Mouse (Mus musculus) layer of hippocampus, postnatal 14 days (tissue): ENCODE data around the gene St5. TPM values are rescaled to one million over a fixed set of nuclear protein-coding genes. Genes with fewer than 3 reads are reported as not detected.

Experiments used
- DNase-seq, 2 experiments: peaks; one replicate each; pipeline ENCODE4 v3.0.0; 2021 to 2022; ENCODE audit warnings: low spot score in 2 of 2, mixed read lengths in 1 of 2
- total RNA-seq, 2 experiments: library from RNA; stranded (reverse); gene quantifications; 2 replicates each; pipeline ENCODE4 v1.2.3; 2021

The St5 gene
- total RNA-seq, 2 experiments from 2014 or later = 30.2 to 35.7 TPM

DNA sequence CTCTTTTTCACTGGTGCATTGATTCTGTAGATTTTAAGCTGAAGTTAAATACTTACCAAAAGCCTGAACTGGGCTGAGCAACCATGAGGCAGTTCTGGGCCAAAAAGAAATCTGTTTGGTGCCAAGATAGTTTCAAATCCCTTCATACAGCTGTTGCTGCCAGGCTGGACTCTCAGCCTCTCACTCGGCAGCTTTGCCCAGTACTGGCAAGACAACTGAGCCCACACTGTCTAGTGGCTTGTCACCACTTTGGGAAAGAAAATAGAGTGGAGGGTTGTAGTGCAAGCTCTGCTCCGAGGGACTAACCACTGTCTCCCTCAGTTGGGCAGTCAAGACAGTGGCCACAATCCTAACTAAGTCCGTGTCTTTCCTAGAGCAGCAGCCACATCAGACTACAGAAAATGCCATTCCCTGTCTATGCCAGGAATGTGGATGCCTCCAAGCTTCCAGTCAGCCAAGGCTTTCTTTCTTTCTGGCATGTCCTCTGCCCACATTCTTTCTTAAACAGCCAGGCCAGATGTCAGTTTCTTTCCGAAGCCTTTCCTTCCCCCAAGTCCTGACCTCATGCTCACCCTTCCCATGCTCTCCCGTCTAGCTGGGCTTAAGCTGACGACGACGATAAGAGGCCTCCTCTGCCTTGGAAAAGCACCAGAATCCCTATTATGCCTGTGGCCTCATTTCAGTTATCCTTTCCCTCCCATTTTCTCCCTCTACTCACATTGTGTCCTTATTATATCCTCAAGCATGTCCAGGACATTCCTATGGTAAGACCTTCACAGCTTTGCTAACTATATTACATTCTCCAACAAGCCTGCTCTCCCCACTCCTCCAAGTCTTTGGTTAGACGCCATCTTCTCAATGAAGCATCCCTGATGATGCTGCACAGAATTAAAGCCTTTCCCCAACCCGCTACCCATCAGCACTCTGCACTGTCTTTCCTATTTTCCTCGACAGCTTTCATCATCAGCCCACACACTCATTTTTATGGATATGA, 126.8 kb downstream of the St5 start:
- peak in 1 of 2 experiments; percentile 61 for DNase-seq

DNA sequence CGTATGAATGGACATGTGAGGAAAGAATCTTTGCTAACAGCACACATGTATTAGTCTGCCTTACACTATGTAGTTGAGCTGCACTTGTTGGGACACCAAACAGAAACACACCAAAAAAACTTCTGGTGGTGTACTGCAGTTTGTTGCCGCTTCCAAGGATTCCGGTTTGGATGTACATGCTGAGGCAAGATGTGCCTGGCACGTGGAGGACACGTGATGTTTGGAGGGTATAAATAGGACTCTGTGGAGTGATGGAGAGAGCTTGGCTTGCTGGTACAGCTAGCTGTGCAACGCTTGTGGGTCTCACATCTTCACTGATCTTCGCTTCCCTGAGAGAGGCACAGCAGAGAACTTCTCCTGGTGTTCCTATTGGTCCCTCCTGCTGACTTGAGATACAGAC, 129.2 kb downstream of the St5 start:
- no peak for DNase-seq

DNA sequence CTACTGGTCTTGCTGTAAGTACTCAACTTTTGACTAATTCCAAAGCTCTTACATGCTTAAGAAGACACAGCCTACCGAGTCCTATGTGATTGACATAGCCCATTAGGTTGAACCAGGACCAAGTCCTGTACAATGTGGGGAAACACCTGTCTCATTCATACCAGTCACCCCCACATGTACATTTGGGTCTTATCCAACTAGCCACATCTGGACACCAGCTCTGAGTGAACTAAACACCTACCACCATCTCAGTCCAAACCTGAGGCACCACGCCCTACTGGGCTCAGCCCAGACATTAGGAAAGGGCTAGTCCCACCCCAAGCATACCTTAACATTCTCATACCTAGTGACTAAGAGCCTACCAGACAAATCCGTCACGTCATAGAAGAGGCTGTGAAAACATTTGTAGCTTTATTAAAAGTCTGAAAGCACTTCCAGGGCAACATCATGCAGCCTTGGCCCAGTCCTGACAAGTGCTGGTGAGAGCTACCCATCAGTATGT, 135.0 kb downstream of the St5 start:
- no peak for DNase-seq

DNA sequence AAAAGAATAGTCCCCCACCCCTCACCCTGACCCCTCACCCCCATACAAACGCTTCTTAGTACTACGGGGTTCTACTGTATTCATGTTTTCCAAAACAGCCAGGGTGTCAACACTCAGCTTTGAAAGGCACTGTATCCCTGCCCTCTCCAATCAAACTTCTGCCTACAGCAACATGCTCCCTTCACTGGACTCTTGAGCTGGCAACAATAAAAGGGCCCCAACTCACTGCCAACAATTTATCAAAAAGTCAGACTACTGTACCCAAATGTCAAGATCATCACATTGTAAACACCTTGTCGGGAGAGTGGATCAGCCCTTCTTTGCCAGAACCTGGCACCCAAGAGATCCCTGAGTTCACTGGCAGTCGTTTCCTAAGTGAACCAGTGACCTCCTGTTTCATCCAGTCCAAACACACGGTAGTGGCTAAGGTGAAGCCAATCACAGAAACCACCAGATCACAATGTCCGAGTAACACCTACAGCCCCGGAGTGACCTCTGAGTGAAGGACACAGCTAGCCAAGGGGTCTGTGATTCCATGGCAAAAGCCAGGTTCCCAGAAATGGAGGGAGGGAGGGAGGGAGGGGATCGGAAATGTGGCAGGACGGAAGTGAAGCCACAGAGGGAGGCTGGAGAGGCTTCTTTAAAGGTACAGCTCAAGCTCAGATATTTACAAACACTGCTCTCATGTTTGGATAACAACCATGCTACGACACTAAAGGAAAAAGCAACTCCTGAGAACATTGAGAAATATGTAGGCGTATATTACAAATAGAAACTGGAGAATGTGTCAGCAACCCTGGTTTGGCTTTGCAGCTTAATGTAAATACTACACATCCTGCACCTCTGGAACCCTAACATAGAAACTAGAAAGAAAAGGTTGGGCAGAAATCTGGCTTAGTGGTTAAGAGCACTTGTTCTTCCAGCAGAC, 136.3 kb downstream of the St5 start:
- DNase-seq = no peak

DNA sequence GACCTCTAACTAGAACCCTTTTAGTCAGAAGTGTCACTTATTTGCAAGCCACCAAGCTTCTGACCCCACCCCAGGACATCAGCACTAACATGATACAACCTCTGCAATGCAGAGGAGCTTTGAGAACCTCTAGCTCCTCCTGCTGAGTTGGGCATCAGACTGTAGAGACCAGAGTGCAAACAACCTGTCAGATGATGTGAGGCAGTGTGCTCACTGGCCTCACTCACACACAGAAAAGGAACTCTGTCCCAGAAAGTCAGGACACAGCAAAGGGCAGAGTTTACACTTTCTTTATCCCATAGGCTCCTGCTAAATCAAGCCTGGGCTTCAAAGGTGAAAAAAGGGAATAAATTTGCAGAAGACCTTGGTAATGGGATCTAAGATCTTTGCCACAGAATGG, 137.1 kb downstream of the St5 start:
- DNase-seq = no peak

DNA sequence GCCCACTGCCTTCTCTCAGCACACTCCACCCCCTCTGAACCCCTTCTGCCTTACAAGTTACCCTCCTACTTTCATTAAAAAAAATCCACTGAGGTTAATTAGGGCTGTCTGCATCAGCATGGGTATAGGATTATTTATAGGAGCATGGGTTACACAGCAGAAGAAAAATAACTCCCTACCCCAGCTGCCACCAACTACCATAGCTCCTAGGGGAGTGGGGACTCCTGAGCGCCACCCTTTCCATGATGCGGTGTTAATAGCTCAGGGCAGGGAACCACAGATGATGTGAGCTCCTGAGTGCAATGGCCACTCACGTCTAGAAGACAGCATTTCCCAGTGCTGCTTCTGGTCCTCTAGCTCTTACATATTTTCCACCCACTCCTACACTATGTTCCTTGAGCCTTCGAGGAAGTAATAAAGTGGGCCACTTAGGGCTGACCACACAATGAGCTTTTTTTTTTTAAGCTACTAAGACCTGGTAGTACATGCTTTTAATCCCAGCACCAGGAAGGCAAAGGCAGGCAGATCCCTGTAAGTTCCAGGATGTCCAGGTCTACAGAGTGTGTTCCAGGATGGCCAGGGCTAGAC, 139.5 kb downstream of the St5 start:
- DNase-seq = no peak

DNA sequence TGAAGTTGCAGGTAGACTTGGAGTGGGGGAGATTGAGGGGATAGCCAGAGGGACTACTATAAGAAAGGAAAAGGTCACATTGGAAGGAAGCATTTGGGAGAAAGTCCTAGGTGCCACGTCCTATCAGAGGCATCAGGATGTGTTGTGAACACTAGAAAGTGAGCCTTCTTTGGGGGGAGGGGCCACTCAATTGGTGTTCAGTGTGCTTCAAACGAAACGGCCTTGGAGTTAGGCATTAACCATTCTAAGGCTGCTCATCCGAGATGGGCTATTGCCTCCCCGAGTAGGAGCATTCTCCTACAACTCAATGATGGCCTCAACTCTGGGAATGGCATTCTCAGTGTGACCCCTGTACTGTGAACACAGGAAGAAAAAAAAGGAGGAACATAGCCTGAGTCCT, 140.7 kb downstream of the St5 start:
- DNase-seq = no peak

DNA sequence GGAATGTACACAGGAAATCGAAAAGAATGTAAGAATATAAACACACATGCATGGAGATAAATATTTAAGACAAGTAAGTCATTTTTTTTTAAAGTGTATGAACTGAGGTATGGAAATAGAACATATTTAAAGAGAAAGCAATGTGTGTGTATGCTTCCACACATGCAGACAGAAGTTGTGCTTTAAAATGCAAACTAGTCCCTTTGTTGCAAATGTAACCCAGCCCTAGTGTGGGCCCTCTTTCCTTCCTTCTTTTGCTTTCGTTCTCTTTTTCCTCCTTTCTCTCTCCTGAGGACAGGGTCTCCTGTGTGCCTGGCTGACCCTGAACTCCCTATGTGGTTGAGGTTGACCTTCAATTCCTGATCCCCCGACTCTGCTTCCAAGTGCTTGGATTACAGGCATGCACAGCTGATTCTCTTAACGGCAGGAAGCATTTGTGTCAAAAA, 141.2 kb downstream of the St5 start:
- DNase-seq = no peak

DNA sequence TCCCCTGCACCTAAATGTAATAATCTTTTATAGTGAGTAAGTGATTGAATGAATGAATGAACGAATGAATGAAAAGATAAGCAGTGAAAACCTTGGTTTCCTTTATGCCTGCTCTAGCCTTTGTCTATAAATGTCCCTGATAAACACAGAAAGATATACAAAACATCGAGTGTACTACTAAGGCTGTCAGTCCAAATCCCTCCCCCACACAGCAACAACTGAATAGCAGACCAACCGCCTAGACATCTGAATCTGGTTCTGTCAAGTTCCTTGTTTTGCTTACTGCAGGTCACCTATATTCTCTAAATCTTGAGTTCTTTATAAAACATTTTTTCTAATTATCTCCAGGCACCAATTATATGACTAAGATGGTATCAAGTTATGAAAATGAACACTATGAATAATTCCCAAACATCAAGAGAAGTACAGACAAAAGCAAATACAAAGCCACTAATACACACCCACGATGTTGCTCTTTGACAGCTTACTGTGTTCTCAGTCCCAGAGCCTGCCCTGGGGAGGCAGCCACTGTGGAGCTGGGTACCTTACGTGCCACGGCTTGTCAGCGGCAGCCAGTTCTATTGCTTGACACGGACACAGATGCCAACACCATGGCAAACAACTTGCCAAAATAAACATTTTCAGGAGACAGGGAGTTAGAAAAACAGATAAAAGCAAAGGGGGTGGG, 141.8 kb downstream of the St5 start:
- DNase-seq = no peak

DNA sequence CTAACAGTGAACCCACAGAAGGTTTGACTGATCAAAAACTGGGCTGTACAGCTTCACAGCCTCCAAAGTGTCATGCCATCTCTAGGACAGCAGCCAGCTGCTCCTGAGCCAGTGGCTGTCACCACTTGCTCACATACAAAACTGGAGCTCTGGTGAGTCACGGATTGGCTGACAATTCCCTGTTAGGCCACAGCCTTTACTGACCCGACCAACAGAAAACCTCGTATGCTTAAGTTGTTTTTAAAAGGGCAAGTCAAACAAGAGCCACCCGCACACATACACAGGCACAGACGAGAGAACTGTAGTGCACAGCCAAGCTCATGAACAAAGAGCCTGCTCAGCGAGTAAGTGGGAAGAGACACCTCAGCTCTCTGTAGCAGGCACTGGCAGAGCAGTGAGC, 143.9 kb downstream of the St5 start:
- no peak for DNase-seq

DNA sequence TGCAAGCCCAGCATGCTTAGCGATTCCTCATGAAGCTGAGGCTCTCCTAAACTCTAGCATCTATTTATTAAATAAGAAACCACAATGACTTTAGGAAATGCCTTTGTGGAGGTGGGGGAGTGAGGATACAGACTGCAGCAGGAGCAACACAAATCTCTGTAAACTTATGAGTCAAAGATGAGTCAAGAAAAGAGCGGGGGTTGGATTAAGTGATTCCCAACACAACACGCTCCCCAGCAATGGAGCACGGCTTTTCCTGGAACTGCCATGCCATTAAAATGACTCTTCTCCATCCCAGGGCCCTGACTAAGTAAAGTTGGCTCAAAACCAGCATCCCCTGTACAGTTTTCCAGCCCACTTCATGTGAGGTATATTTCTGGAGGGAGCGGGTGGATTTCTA, 156.7 kb downstream of the St5 start:
- DNase-seq = no peak

DNA sequence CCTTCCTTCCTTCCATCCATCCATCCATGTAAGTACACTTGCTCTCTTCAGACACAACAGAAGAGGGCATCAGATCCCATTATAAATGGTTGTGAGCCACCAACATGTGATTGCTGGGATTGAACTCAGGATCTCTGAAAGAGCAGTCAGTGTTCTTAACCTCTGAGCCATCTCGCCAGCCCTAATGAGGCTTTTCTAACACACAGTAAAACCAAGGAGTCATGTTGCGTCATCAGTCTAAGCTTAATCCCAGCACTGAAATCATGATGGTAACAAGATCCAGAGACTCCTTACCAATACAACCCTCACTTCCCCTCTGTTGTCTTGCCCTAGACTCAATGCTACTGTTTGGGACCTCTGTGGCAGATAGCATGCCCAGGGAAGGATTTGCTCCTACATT, 157.2 kb downstream of the St5 start:
- no peak for DNase-seq

DNA sequence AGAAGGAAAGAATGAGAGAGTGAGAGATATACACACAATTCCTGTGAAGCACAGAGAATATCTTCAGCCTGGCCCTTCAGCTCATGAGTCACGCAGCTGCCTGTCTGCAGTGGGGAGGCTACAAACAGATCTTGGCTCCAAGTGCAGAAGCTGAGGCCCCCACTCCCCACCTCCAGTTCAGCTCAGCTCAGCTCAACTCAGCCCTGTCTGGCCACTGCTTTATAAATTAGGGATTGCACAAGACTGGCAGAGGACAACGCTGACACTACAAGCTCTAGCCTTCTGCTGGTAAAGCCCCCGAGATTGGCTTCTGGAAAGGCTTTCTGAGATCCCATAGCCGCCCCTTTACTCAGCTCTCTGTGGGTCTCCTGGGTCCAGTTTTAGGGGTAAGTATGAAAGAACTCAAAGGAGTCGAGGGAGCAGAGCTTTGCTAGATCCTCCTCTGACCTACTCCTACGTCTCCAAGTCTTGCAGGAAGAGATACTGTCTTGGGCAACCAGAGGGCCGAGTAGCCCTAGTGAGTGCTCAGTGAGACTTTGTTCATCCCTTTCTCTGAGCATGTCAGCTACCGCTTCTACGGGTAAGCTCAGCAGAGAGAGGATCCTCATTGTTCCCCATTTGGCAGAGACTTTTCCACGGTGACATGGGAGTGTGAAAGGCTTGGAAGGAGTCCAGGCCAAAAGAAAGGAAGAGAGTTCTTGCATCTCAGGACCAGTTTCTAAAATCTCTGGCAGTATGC, 158.0 kb downstream of the St5 start:
- no peak for DNase-seq

DNA sequence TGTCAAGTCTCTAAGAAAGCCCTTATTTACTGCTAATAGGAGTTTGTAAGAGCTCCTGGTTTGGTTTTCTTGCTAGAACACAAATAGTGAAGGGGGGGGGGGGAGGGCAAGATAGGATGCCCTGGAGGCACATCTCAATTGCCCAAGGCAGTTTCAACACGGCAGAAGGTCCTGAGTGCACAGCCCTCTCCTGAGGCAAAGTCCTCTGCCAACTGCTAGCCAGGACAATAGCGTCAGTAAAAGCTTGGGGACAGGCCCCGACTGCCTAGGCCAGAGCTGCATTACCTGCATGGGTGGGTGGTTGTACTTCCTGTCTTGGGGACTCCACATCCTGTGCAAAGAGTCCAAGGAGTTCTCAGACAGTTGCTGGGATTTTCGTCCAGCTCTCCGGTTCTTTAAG, 158.6 kb downstream of the St5 start:
- DNase-seq = no peak

DNA sequence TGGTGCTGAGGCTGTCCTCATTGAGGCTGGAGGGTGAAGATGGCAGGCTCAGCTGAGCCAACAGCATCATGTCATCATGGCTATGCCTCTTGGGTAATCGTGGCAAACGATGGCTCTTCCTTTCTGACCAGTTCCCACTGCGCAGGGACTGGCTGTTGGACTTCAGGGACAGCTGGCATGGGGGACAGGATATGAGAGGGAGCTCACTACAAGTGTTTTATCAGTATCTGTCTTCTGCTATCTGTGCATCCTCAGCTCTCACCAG, 161.1 kb downstream of the St5 start:
- DNase-seq = no peak

DNA sequence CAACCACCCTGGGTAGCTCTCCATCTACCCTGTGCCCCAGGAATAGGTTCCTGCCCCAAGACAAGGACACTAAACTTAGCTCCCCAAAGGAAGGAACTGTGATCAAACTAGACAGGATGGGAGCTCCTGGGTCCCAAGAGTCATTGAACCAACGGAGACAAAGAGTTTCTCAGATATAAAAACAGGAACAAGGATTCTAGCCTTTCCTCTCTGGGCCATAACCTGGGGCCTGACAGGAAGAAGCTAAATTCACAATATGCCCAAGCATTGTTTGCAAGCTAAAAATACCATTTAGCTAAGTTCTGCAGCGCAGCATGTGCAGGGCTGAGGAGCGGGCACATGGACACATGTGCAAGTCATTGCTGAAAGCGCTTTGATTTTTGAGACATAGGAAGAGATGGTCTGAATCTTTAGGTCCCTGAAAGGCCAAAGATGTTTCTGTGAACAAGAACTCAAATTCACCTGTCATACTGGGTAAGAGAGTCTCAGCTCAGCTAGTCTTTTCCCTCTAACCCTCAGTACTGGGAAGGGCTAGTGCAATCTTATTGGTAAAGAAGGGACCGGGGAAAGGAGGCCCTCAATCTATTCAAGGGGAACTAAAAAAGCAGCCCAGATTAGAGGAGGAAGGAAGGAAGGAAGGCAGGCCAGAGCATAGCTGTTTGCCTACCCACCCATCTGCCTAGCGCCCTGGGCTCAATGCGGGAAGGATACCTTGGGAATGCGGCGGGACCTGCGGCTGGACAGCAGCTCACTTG, 161.6 kb downstream of the St5 start:
- no peak for DNase-seq

DNA sequence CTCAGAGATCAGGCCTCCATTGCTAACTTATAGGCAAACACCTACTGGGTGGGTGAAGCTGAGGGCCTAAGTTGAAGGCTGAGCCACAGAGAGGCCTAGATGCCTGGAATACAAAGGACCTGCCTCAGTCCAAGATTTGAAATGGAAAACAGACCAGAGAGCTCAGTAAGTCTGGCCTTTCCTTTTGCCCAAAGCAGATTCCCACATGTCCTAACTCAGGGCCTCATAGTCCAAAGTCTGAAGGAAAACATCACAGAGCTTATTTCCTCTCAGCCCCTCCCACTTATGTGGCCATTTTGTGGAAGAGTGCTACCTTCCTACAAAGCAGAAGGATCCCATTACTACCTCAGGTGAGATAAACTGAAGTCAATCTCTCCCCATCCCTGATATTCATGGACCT, 162.5 kb downstream of the St5 start:
- DNase-seq = no peak

DNA sequence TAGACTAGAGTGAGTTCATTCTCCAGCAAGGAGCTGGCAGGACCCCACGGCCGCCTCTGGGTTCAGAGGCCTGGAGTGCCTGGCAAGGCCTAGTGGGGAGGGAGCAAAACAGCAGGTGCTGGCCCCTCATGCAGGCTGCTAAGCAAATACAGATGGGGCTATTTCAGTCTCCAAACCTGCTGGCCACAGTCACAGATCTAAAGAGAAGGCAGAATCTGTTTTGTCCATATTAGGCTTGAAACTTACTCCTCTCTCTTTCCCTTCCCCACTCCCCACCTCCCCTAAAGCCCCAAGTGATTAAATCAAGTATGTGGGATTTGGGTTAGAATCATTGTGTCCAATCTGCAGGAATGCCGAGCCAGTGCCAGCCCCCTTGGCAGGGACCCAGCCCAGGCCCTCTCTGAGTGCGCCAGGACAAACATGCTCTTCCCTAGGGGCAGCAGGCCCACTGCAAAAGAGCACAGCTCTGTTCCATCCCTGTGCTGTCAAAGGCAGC, 166.9 kb downstream of the St5 start:
- peak; percentile 61 to 80 for DNase-seq

DNA sequence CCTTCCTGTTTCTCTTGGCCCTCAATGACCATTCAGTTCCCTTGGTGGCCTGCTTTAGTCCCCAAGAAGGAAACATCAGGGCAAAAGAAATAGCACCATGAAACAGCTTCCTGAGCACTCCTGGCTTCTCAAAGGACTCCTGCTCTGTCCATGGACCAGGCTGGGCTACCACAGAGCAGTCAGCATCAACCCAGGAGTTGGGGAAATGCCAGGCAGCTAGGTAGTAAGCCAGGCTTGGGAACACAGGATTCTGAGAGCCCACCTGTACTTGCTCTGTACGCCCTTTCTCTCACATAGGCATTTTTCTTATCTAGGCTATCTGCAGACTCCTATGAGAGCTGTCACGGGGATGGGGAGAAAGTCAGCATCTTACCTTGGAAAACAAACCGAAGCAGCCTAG, 168.5 kb downstream of the St5 start:
- no peak for DNase-seq
